Mouse (Mus musculus): Measurements from ENCODE around the gene Calu.

DNA sequence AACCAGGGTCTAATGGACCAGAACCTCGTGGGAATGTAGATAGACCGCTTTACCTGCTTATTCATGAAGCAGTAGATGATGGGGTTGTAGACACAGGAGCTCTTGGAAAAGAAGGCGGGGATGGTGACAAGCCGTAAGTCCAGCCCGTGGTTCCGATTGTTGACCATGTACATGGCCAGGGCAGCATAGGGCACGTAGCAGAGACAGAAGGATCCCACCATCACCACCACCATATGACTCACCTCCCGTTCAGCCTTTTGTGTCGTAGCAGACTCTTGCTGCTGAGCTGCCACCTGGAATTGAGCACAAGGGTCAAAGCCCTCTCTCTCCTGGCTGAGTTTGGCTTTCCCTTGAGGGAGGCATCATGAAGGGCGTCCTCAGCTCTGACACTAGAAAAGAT, 30.8 kb downstream of the Calu start:
- no peak for TF ChIP-seq CHD2 (IDR thresholded peaks at IDR 0.05; ENCODE audit: low read depth, low read length)
- TF ChIP-seq ZNF384 (IDR thresholded peaks at IDR 0.05; ENCODE audit: low read depth, low read length), result no peak
